Mouse (Mus musculus) cerebellum, adult 2 months (tissue): ENCODE results near the gene Tulp1.

ENCODE experiments used
- CTCF ChIP-seq: fragments of 200-500 bp; IDR thresholded peaks from 2 replicates; pipeline ENCODE4 v1.5.1; 2011; ENCODE audit warnings: low read depth, mild to moderate bottlenecking, control low read depth, low read length, moderate library complexity, borderline replicate concordance; ENCODE audit not compliant: insufficient read depth
- POLR2A ChIP-seq: fragments of 200-500 bp; IDR thresholded peaks from 2 replicates; pipeline ENCODE4 v1.6.1; 2011; ENCODE audit warnings: low read length, control low read depth, borderline replicate concordance; ENCODE audit not compliant: insufficient read depth

DNA sequence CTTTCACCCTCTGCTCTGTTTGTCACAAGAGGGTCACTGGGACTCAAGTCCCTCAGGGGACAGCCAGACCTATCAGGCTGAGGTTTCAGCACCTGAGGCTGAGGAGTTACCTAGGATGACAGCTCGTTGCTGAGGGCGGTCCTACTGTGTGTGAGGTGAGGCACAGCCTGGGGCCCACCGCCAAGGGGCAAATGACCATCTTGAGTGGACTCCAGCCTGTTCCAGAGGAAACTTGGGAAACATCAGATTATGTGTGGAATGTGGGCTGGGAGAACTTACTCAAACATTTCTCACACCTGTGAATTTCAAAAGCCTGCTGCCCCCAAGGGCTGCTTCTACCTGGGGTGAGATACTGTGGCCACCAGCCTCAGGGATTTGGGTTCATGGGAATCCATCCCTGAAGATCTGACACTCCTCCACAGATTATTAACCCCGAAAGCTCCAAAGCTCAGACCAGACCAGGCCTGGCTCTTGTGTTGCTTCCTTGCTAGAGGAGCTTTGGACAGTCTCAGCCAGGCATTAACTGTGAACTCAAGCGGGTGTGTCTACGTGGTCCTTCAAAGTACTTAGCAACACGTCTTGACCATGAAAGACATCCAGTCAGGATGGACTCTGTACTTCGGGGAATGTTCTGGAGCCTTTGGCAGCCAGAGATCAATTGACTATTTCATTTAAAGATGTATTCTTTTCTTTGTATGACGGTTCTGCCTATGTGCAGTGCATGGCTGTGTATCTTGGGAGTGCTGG is 4.3 kb downstream of the Tulp1 start:
- TF ChIP-seq CTCF: no peak
- TF ChIP-seq POLR2A: no peak
